ENCODE assay signal across 13 mouse cellular contexts in genomic region chr1:72462516-72462915, GRCm38 (mm10).
A peak's percentile ranks its signal among the peaks of the same experiment; 100 is the strongest.
DNase-seq lines count a peak whose midpoint lies in the region; ATAC-seq and TF ChIP-seq lines count a peak whose summit lies in the region.
"Had no signal": no experiment of that assay in that cellular context is flagged by ENCODE, and none has a peak within 500 bp of the region (broad histone marks: within the 10 kb centered on the region; RNA-seq: fewer than 3 reads in every experiment).

No protein-coding gene starts in this region.

- no peak for ATAC-seq in forebrain, postnatal 0 days
- ATAC-seq: forebrain, embryonic 13.5 days had no signal

- H3K9ac ChIP-seq in forebrain, postnatal 0 days = no peak overlapping the region
- H3K9ac ChIP-seq: forebrain, embryonic 13.5 days; liver, embryonic 13.5 days; neural tube, embryonic 12.5 days had no signal

- H3K27ac ChIP-seq in forebrain, postnatal 0 days (ENCODE audit: low read depth, low read length) = no peak overlapping the region
- H3K27ac ChIP-seq: forebrain, embryonic 13.5 days; liver, embryonic 13.5 days; neural tube, embryonic 12.5 days had no signal

- peaks cover 4% of the 10 kb centered on the region for H3K4me1 ChIP-seq in forebrain, postnatal 0 days (ENCODE audit: insufficient read depth)
- H3K4me1 ChIP-seq: liver, embryonic 13.5 days; neural tube, embryonic 12.5 days had no signal

- WGBS in forebrain, postnatal 0 days = 50% methylated on average over 6 of the region's 6 CpGs

- H3K36me3 ChIP-seq in forebrain, postnatal 0 days (ENCODE audit: insufficient read depth) = no peaks in the 10 kb centered on the region
- H3K36me3 ChIP-seq: liver, embryonic 13.5 days; neural tube, embryonic 12.5 days had no signal

- no peaks in the 10 kb centered on the region for H3K9me3 ChIP-seq in forebrain, postnatal 0 days (ENCODE audit: low read length)
- H3K9me3 ChIP-seq: forebrain, embryonic 13.5 days; liver, embryonic 13.5 days; neural tube, embryonic 12.5 days had no signal

- peak; percentile 6 for DNase-seq in heart, adult 8-10 months (ENCODE audit: low spot score)
- DNase-seq in heart, postnatal 25 days (ENCODE audit: low spot score) = no peak
- peak; percentile 50 for DNase-seq in ovary, adult 18-20 months (ENCODE audit: low spot score)
- DNase-seq in ovary, postnatal 10 days (ENCODE audit: low spot score) = no peak
- peak; percentile 54 to 58 for DNase-seq in lung, adult 18-20 months
- peak; percentile 44 for DNase-seq in ovary, postnatal 36 days (ENCODE audit: low spot score)
- DNase-seq in right cerebral cortex, postnatal 10 days (ENCODE audit: low spot score in 2 of 2) = no peak
- no peak for DNase-seq in forebrain, postnatal 0 days
- DNase-seq: left cerebral cortex, postnatal 4 days; liver, embryonic 13.5 days; right cerebral cortex, adult 18-20 months had no signal

- no peak overlapping the region for H3K4me2 ChIP-seq in forebrain, postnatal 0 days (ENCODE audit: low read depth)
- H3K4me2 ChIP-seq: forebrain, embryonic 13.5 days; liver, embryonic 13.5 days; neural tube, embryonic 12.5 days had no signal

- H3K4me3 ChIP-seq in forebrain, postnatal 0 days (ENCODE audit: low read depth, low read length) = no peak overlapping the region
- H3K4me3 ChIP-seq: forebrain, embryonic 13.5 days; liver, embryonic 13.5 days; neural tube, embryonic 12.5 days had no signal

- intact Hi-C loops in heart, postnatal 25 days (cut with DNase I) = no loop called here

- TF ChIP-seq CTCF in forebrain, postnatal 0 days (IDR thresholded peaks at IDR 0.05; ENCODE audit: low read depth) = no peak

- no peaks in the 10 kb centered on the region for H3K27me3 ChIP-seq in forebrain, postnatal 0 days (ENCODE audit: insufficient read depth, low read length)
- H3K27me3 ChIP-seq: forebrain, embryonic 13.5 days; liver, embryonic 13.5 days; neural tube, embryonic 12.5 days had no signal

Comparison
In these comparisons a context has a peak if more than half of its experiments do, and no peak if none do; other contexts are left out.
1. DNase-seq: peak in heart, adult 8-10 months (single experiment), ovary, adult 18-20 months (single experiment), lung, adult 18-20 months (2 of 2) and ovary, postnatal 36 days (single experiment); none in heart, postnatal 25 days (single experiment), ovary, postnatal 10 days (single experiment), right cerebral cortex, postnatal 10 days (0 of 2) and forebrain, postnatal 0 days (single experiment).